Mouse (Mus musculus): ENCODE results near the gene Tent2. TPM values are rescaled to one million over a fixed set of nuclear protein-coding genes. Genes with fewer than 3 reads are reported as not detected.

Tent2 gene
- polyA plus RNA-seq, 1 experiment from 2014 or later = 48.5 TPM

DNA sequence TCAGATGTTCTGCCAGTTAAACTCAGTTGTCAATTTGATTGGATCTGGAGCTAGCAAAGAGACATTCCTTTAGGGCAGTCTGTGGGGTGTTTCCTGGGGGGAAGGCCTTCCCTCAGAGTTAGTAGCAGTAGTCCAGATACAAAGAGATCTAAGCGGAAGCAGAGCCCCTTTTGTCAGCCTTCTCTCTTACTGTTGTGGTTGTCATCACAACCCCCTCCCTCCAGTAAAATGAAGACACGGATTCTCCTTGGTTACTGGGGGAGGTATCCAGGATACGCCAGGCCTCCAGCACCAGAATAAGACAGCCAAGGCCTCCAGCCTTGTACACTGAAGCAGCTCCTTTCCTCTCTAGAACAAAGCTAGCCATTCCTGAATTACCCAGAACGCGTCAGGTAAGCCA, 63.2 kb downstream of the Tent2 start:
- Histone ChIP-seq H3K4me1 (replicated peaks; ENCODE audit: control insufficient read depth, insufficient read depth, low read length) (no peaks in the 10 kb centered on the region), H3K9me3 (ENCODE audit: control insufficient read depth, low read length) (no peaks in the 10 kb centered on the region), H3K27me3 (ENCODE audit: control insufficient read depth, insufficient read depth, low read length) (no peaks in the 10 kb centered on the region), H3K4me3 (replicated peaks; ENCODE audit: low read length) (no peak overlapping the region), H3K4me2 (replicated peaks) (no peak overlapping the region), H3K27ac (peak overlapping the region; percentile 41), H3K9ac (no peak overlapping the region), H3K36me3 (replicated peaks; ENCODE audit: control insufficient read depth, insufficient read depth) (no peaks in the 10 kb centered on the region)
- ATAC-seq (ENCODE audit: low FRiP score) = peak; percentile 69; the same call in 1 of the 2 replicates
- no peak for DNase-seq (ENCODE audit: low spot score)
- WGBS = 33% methylated on average over 5 of the region's 5 CpGs

DNA sequence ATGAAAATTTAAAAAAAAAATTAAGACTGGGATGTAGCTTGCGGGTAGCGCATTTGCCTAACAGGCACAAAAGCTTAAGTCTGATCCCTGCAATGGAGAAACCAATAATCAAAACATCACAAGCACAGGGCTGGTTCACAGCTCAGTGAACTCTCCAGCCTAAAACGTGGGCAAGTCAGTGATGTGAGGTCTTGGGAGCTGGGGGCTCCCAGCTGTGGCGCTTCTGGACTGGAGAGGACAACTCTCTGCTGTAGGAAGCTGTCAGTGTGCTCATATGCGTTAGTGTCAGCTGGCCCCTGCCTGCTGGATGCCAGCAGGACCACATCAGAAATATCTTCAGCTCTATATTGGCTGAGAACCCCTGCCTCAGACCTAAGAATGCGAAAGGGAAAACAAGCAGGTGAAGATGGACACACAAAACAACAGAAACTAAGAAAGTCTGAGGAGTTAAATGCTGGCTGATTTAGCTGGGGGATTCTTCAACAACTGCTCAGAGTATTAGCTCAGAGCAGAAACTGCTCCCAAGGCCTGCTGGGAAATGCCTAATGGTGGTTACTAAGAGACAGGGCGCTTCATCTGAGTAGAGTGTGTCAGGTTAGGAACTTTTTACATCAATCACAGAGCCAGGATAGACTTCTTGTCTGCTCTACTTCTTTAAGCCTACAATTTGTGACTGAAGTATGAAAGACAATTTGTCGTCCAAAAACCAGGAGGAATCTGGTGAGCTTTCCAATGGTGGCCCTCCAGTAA, 63.9 kb downstream of the Tent2 start:
- no peak overlapping the region for H3K4me3 ChIP-seq (replicated peaks; ENCODE audit: low read length)
- peak; percentile 56; the same call in 1 of the 2 replicates for ATAC-seq (ENCODE audit: low FRiP score)
- H3K4me1 ChIP-seq (replicated peaks; ENCODE audit: control insufficient read depth, insufficient read depth, low read length) = no peaks in the 10 kb centered on the region
- no peak for DNase-seq (ENCODE audit: low spot score)
- peak overlapping the region; percentile 41; the same call in 1 of the 2 replicates for H3K27ac ChIP-seq
- H3K4me2 ChIP-seq (replicated peaks) = no peak overlapping the region
- no peaks in the 10 kb centered on the region for H3K36me3 ChIP-seq (replicated peaks; ENCODE audit: control insufficient read depth, insufficient read depth)
- no peak overlapping the region for H3K9ac ChIP-seq
- no peaks in the 10 kb centered on the region for H3K27me3 ChIP-seq (ENCODE audit: control insufficient read depth, insufficient read depth, low read length)
- no peaks in the 10 kb centered on the region for H3K9me3 ChIP-seq (ENCODE audit: control insufficient read depth, low read length)
- 65% methylated on average over 8 of the region's 8 CpGs for WGBS

GRCm38 (mm10) chr13:93122321-93122720, 69.9 kb downstream of the Tent2 start:
- WGBS = 96% methylated on average over 9 of the region's 9 CpGs
- no peaks in the 10 kb centered on the region for H3K9me3 ChIP-seq (ENCODE audit: control insufficient read depth, low read length)
- H3K27me3 ChIP-seq (ENCODE audit: control insufficient read depth, insufficient read depth, low read length) = no peaks in the 10 kb centered on the region
- H3K4me3 ChIP-seq (replicated peaks; ENCODE audit: low read length) = no peak overlapping the region
- no peaks in the 10 kb centered on the region for H3K36me3 ChIP-seq (replicated peaks; ENCODE audit: control insufficient read depth, insufficient read depth)
- no peak overlapping the region for H3K27ac ChIP-seq
- DNase-seq (ENCODE audit: low spot score) = no peak
- no peak overlapping the region for H3K9ac ChIP-seq
- H3K4me2 ChIP-seq (replicated peaks) = no peak overlapping the region
- ATAC-seq (ENCODE audit: low FRiP score) = no peak
- H3K4me1 ChIP-seq (replicated peaks; ENCODE audit: control insufficient read depth, insufficient read depth, low read length) = no peaks in the 10 kb centered on the region

DNA sequence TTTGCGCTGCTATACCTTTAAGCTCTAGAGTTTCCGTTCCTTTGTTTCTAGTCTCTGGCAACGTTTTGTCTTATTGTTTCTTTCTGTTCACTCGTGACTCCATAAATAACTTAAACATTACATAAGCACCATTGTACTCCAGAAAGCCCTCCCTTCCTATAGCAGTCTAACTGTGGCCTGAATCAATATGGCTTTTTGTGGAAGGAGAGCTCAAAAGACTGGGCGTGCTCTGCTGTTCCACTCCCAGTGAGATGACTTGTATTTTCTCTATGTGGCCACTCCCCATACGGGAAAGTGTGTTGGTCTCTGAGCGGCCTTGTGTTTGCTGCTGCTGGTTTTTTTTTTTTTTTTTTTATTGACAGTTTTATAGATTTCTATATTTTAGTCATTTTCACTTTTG, 74.9 kb downstream of the Tent2 start:
- no peaks in the 10 kb centered on the region for H3K27me3 ChIP-seq (ENCODE audit: control insufficient read depth, insufficient read depth, low read length)
- no peak for DNase-seq (ENCODE audit: low spot score)
- no peak overlapping the region for H3K27ac ChIP-seq
- H3K4me1 ChIP-seq (replicated peaks; ENCODE audit: control insufficient read depth, insufficient read depth, low read length) = no peaks in the 10 kb centered on the region
- H3K4me2 ChIP-seq (replicated peaks) = no peak overlapping the region
- WGBS = 68% methylated on average over 7 of the region's 7 CpGs
- no peaks in the 10 kb centered on the region for H3K9me3 ChIP-seq (ENCODE audit: control insufficient read depth, low read length)
- no peak overlapping the region for H3K4me3 ChIP-seq (replicated peaks; ENCODE audit: low read length)
- H3K9ac ChIP-seq = no peak overlapping the region
- no peaks in the 10 kb centered on the region for H3K36me3 ChIP-seq (replicated peaks; ENCODE audit: control insufficient read depth, insufficient read depth)
- no peak for ATAC-seq (ENCODE audit: low FRiP score)

DNA sequence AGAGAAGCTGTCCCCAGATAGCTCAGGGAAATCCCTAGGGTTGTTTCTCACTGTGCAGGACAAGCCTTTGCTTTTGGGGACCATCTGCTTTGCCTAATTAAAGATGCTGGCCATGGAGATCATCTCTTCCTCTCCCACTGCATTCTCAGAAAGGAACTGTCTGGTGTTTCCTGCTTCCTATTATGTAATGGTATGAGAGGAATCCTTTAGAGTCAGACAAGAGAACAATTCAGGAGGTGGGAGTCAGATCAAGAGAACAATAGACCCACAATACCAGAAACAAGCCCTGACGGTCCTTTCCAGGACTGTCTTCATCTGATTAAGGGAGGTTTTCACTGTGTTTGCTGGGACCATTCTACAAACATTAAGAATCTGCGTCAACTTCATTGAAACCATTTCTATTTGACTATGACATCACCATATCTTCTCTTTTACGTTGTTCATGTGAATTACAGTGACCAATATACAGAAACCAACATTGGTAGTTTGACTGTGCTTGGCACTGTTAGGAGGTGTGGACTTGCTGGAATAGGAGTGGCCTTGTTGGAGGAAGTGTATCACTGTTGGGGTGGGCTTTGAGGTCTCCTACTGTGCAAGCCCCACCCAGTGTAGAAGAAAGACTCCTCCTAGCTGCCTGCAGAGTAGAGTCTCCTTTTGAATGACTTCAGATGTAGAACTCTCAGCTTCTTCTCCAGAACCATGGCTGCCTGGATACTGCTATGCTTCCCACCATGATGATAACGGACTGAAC, 89.7 kb downstream of the Tent2 start:
- Histone ChIP-seq H3K9ac (no peak overlapping the region), H3K36me3 (replicated peaks; ENCODE audit: control insufficient read depth, insufficient read depth) (no peaks in the 10 kb centered on the region), H3K9me3 (ENCODE audit: control insufficient read depth, low read length) (no peaks in the 10 kb centered on the region), H3K27ac (no peak overlapping the region), H3K4me2 (replicated peaks) (no peak overlapping the region), H3K4me1 (replicated peaks; ENCODE audit: control insufficient read depth, insufficient read depth, low read length) (no peaks in the 10 kb centered on the region), H3K4me3 (replicated peaks; ENCODE audit: low read length) (no peak overlapping the region), H3K27me3 (ENCODE audit: control insufficient read depth, insufficient read depth, low read length) (no peaks in the 10 kb centered on the region)
- no peak for DNase-seq (ENCODE audit: low spot score)
- 57% methylated on average over 4 of the region's 4 CpGs for WGBS
- no peak for ATAC-seq (ENCODE audit: low FRiP score)

- ATAC-seq (ENCODE audit: low FRiP score) (no peak), DNase-seq (ENCODE audit: low spot score) (no peak)
- no peak overlapping the region for H3K4me2 ChIP-seq (replicated peaks)
- no peaks in the 10 kb centered on the region for H3K9me3 ChIP-seq (ENCODE audit: control insufficient read depth, low read length)
- H3K36me3 ChIP-seq (replicated peaks; ENCODE audit: control insufficient read depth, insufficient read depth) = no peaks in the 10 kb centered on the region
- no peaks in the 10 kb centered on the region for H3K4me1 ChIP-seq (replicated peaks; ENCODE audit: control insufficient read depth, insufficient read depth, low read length)
- H3K27ac ChIP-seq = no peak overlapping the region
- no peak overlapping the region for H3K9ac ChIP-seq
- WGBS = 70% methylated on average over 3 of the region's 3 CpGs
- no peak overlapping the region for H3K4me3 ChIP-seq (replicated peaks; ENCODE audit: low read length)
- H3K27me3 ChIP-seq (ENCODE audit: control insufficient read depth, insufficient read depth, low read length) = no peaks in the 10 kb centered on the region
Measured at GRCm38 (mm10) chr13:93098596-93098995, 93.6 kb downstream of the Tent2 start.

DNA sequence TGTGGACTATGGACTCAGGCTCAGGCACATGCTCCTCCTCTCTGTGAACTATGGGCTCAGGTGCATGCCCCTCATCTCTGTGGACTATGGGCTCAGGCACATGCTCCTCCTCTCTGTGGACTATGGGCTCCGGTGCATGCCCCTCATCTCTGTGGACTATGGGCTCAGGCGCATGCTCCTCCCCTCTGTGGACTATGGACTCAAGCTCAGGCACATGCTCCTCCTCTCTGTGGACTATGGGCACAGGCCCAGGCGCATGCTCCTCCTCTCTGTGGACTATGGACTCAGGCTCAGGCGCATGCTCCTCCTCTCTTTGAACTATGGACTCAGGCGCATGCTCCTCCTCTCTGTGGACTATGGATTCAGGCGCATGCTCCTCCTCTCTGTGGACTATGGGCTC, 95.5 kb downstream of the Tent2 start:
- Histone ChIP-seq H3K9me3 (ENCODE audit: control insufficient read depth, low read length) (no peaks in the 10 kb centered on the region), H3K4me1 (replicated peaks; ENCODE audit: control insufficient read depth, insufficient read depth, low read length) (no peaks in the 10 kb centered on the region), H3K36me3 (replicated peaks; ENCODE audit: control insufficient read depth, insufficient read depth) (no peaks in the 10 kb centered on the region), H3K9ac (no peak overlapping the region), H3K4me2 (replicated peaks) (no peak overlapping the region), H3K27me3 (ENCODE audit: control insufficient read depth, insufficient read depth, low read length) (no peaks in the 10 kb centered on the region), H3K27ac (no peak overlapping the region), H3K4me3 (replicated peaks; ENCODE audit: low read length) (no peak overlapping the region)
- ATAC-seq (ENCODE audit: low FRiP score) (no peak), DNase-seq (ENCODE audit: low spot score) (no peak)
- 96% methylated on average over 6 of the region's 6 CpGs for WGBS

Other genes with a start within 250 kb of the Tent2 start
- 0.24 and 0.42 TPM in 2 replicates for gene Cmya5, start 47.7 kb downstream of the Tent2 start, polyA plus RNA-seq (2014; fragmentation: Nextera tagmentation; extraction: Ambion mirVana)
- gene Homer1, start 107.2 kb upstream of the Tent2 start, polyA plus RNA-seq (2014; fragmentation: Nextera tagmentation; extraction: Ambion mirVana) = 18.5 and 19.9 TPM in 2 replicates

Measured in hindbrain, embryonic 14.5 days (tissue).